Mouse (Mus musculus) liver, embryonic 14.5 days (tissue): ENCODE data around the gene Smurf2. TPM values are rescaled to one million over a fixed set of nuclear protein-coding genes. Genes with fewer than 3 reads are reported as not detected.

Source experiments
- ATAC-seq: fragments of 200-750 bp; cut with Nextera tagmentation; 2 replicates; pipeline ENCODE4 v1.8.0; 2017; ENCODE audit warnings: moderate number of reproducible peaks, mild to moderate bottlenecking, moderate library complexity; ENCODE audit not compliant: insufficient read depth
- DNase-seq, 3 experiments: peaks; one replicate each; pipeline ENCODE4 v3.0.0-alpha.2; 2012 to 2013; ENCODE audit warnings: low read depth in 3 of 3, low spot score in 3 of 3
- H3K27ac ChIP-seq: fragments of 300-500 bp; sonication (generic); 2 replicates; pipeline ENCODE4 v1.5.1; 2014; ENCODE audit warnings: moderate library complexity, mild to moderate bottlenecking, control low read depth, inconsistent platforms
- H3K27me3 ChIP-seq: fragments of 300-500 bp; sonication (generic); 2 replicates; pipeline ENCODE4 v1.6.1; 2014; ENCODE audit warnings: mild to moderate bottlenecking, low read length, moderate library complexity; ENCODE audit not compliant: control insufficient read depth, insufficient read depth
- H3K36me3 ChIP-seq: fragments of 300-500 bp; sonication (generic); replicated peaks from 2 replicates; pipeline ENCODE4 v1.6.1; 2014; ENCODE audit warnings: low read depth; ENCODE audit not compliant: control insufficient read depth, insufficient read depth
- H3K4me1 ChIP-seq, 2 experiments: fragments of 200-500 bp in 1 of 2; fragments of 300-500 bp in 1 of 2; sonication (generic) in 1 of 2; replicated peaks; 2 replicates each; pipeline ENCODE4 v1.6.1; 2012 to 2014; ENCODE audit warnings: antibody characterized with exemption in 1 of 2, inconsistent platforms in 1 of 2, low read length in 1 of 2; ENCODE audit not compliant: control insufficient read depth in 2 of 2, insufficient read depth in 2 of 2
- H3K4me2 ChIP-seq: fragments of 300-500 bp; sonication (generic); 2 replicates; pipeline ENCODE4 v1.6.1; 2014; ENCODE audit warnings: low read depth, mild to moderate bottlenecking, control low read depth, moderate library complexity
- H3K4me3 ChIP-seq, 2 experiments: fragments of 200-500 bp in 1 of 2; fragments of 300-500 bp in 1 of 2; sonication (generic) in 1 of 2; 2 replicates each; pipeline ENCODE4 v1.5.1; 2012 to 2014; ENCODE audit warnings: low read depth in 2 of 2, low read length in 2 of 2, mild to moderate bottlenecking in 2 of 2, control low read depth in 1 of 2, inconsistent platforms in 1 of 2, moderate library complexity in 1 of 2; ENCODE audit not compliant: insufficient read depth in 1 of 2
- H3K9ac ChIP-seq: fragments of 300-500 bp; sonication (generic); replicated peaks from 2 replicates; pipeline ENCODE4 v1.6.1; 2014; ENCODE audit warnings: mild to moderate bottlenecking, control low read depth, moderate library complexity
- H3K9me3 ChIP-seq: fragments of 300-500 bp; sonication (generic); 2 replicates; pipeline ENCODE4 v1.6.1; 2016; ENCODE audit warnings: low read length, mixed read lengths; ENCODE audit not compliant: control insufficient read depth
- CTCF ChIP-seq: IDR thresholded peaks from 2 replicates; pipeline ENCODE4 v1.5.1; 2016; ENCODE audit warnings: antibody characterized with exemption, low read depth, control low read depth
- EP300 ChIP-seq: IDR thresholded peaks from 2 replicates; pipeline ENCODE4 v1.6.1; 2016; ENCODE audit warnings: antibody characterized with exemption, low read depth
- WGBS: fragments of 180-500 bp; shearing (Covaris S2); extraction: QIAGEN DNeasy Blood & Tissue Kit; methylation state at CpG from one replicate; pipeline ENCODE4 v1.1.7; 2014; ENCODE audit not compliant: insufficient replicate concordance; 5-methylcytosine and 5-hydroxymethylcytosine counted together
- polyA plus RNA-seq, 2 experiments: library from polyadenylated mRNA; depleted of rRNA in 1 of 2; stranded (reverse) in 1 of 2; unstranded in 1 of 2; fragments of >200 nt; fragmentation: Nextera tagmentation in 1 of 2; extraction: Ambion mirVana in 1 of 2; gene quantifications; 2 replicates each; pipeline versions ENCODE4 v1.2.1 to v1.2.3; 2012 to 2014

The Smurf2 gene
- polyA plus RNA-seq, 2 experiments, result 3.2 to 3.8 TPM

DNA sequence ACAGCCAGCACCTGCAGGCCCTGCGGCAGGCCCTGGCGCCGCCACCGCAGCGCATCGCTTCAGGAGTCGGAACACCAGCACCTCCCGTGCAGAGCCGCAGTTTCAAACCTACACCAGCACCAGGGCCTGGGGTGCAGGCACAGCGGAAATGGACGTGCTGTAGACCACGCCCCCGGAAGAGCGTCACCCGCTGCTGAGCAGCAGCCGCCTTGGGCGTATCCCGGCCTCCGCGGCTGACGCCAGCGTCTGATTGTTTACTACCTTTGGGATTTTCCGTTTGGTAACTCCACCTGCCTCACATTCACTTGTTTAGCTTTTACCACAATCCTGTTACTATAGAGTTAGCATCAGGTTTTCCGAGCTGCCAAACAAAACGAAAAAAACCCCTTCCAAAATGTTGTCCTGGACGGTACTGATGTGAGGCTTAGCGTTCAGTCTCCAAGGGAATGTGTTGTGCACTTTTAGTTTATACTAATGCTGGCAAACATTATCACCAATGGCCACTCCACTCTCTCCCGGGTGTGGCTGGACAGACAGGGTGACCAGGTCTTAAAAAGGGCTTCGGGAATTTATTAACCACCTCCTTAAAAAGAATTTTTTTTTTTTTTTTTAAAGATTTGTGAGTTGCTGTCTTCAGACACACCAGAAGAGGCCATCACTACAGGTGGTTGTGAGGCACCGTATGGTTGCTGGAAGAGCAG is 141.0 kb downstream of the Smurf2 start, which contains the start of gene Polg2:
Gene Polg2 (minus strand): TSS at position 150 of the 701 bp plus-strand sequence.
- no peaks in the 10 kb centered on the region for H3K9me3 ChIP-seq
- no peaks in the 10 kb centered on the region for H3K27me3 ChIP-seq
- peak; percentile 99 for ATAC-seq
- peak within 1 kb of the TSS; percentile 85 for H3K4me2 ChIP-seq
- peak within 1 kb of the TSS; percentile 97 for H3K27ac ChIP-seq
- H3K4me3 ChIP-seq, result peak within 1 kb of the TSS; percentile 81 to 83
- DNase-seq, result peak; percentile 88 to 91 (median 88)
- TF ChIP-seq EP300 (no peak), CTCF (no peak)
- H3K36me3 ChIP-seq, result peaks cover 59% of the 10 kb centered on the region
- 1% methylated on average over 30 of the region's 30 CpGs for WGBS
- H3K9ac ChIP-seq, result peak within 1 kb of the TSS; percentile 91
- H3K4me1 ChIP-seq, result peaks cover 6 to 12% of the 10 kb centered on the region in 2 experiments

DNA sequence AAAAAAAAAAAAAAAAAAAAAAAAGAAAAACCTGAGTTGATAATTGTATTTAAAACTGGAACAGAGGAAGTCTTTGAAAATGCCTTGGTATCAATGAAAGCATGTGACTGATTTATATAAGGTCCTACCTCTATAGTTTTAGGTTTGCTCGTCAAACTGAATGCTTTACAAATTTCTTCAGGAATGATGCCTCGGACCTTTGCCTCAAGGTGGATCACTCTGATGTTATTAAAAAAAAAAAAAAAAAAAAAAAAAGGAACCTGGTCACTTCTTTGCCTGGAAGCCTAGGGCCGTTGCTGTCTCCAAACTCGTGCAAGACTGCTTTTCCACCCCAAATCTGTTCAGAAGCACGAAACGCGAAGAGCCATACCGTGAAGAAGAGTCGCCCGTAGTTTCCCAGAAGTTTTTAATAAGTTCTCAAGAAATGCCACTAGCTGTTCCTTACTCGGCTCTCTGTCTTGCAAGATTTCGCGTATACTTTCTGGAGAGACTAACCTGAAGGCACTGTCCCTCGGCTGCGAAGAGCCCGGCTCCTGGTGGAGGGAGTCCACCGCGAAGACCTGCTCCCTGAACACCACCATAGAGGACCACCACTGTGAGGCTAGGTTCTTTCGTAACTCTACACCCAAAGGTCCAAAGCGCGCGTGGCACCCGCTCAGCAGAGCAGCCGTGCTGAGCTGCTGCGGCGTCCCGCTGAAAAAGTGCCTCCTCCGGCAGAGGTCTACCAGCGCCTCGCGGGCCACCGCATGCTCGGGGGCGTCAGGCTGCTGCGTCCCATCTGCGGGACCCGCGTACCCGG is 141.7 kb downstream of the Smurf2 start:
- DNase-seq (no peak), ATAC-seq (peak; percentile 74)
- Histone ChIP-seq H3K27me3 (no peaks in the 10 kb centered on the region), H3K9ac (peak overlapping the region; percentile 91), H3K4me3 (peak overlapping the region; percentile 81 to 83), H3K4me2 (peak overlapping the region; percentile 85), H3K27ac (peak overlapping the region; percentile 97), H3K4me1 (peaks cover 6 to 12% of the 10 kb centered on the region in 2 experiments), H3K9me3 (no peaks in the 10 kb centered on the region), H3K36me3 (peaks cover 58% of the 10 kb centered on the region)
- under 1% methylated on average over 39 of the region's 39 CpGs for WGBS
- TF ChIP-seq EP300 (no peak; the same call in 1 of the 2 replicates), CTCF (no peak)

DNA sequence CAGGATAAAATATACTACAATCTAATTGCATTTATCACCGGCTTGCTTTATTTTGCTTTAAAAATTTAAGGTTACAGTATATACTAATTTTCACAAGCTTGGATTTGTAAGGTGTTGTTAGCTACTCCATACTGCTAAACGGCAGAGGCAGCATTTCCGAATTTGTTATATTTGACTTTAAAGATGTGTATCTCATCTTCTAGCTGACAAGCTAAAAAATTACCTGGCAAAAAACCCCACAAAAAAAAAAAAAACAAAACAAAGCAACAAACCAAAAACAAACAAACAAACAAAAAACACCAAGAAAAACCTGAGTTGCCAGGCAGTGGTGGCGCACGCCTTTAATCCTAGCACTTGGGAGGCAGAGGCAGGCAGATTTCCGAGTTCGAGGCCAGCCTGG is 142.4 kb downstream of the Smurf2 start:
- WGBS, result 68% methylated on average over 7 of the region's 7 CpGs
- Histone ChIP-seq H3K36me3 (peaks cover 57% of the 10 kb centered on the region), H3K9ac (no peak overlapping the region), H3K4me1 (peaks cover 6 to 12% of the 10 kb centered on the region in 2 experiments), H3K27me3 (no peaks in the 10 kb centered on the region), H3K9me3 (no peaks in the 10 kb centered on the region), H3K4me2 (peak overlapping the region; percentile 85), H3K4me3 (peak overlapping the region in 1 of 2 experiments; percentile 83; a peak in 2 of 4 replicates), H3K27ac (no peak overlapping the region)
- ATAC-seq (no peak), DNase-seq (no peak)
- TF ChIP-seq EP300, result no peak

DNA sequence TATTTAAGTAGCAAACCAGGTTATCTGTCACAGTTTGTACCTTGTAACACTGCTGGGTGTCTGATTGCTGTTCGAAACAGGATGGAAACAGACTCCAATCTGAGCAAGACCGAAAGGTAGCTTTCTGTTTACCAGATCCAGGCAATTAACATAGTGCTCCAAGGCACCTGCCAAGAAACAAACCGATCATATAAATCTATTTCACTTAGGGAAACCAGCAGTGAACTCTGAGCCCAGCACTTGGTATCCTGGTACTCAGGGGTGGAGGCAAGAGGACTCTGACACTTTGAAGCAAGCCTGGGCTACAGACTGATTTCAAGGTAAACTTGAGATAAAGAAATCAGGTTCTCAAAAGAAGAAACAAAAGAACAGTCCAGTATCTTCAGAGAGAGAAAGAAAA is 143.1 kb downstream of the Smurf2 start:
- Histone ChIP-seq H3K36me3 (peaks cover 56% of the 10 kb centered on the region), H3K9ac (no peak overlapping the region), H3K27ac (no peak overlapping the region), H3K9me3 (no peaks in the 10 kb centered on the region), H3K4me2 (peak overlapping the region; percentile 85), H3K27me3 (no peaks in the 10 kb centered on the region), H3K4me1 (peaks cover 6 to 12% of the 10 kb centered on the region in 2 experiments), H3K4me3 (no peak overlapping the region)
- no peak for DNase-seq
- no peak for ATAC-seq
- TF ChIP-seq CTCF, result no peak
- no peak for TF ChIP-seq EP300
- 75% methylated on average over 3 of the region's 3 CpGs for WGBS

DNA sequence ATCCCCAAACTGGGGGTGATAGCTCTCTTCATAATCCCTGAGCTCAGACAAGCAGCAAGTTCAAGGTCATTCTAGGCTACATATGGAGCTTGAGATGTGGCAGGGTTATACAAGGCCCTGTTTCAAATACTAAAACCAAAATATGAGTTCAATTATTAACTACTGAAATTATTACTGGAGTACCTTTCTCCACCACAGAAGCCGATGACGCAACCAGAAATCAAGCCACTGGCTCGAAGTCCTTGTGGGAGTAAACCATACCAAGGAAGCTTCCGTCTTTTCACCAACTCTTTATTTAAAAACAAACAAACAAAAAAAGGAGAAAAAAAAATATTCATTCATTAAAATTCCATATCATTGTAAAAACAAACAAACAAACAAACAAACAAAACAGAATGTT is 143.6 kb downstream of the Smurf2 start:
- WGBS, result 75% methylated on average over 4 of the region's 4 CpGs
- Histone ChIP-seq H3K27ac (no peak overlapping the region), H3K27me3 (no peaks in the 10 kb centered on the region), H3K4me3 (no peak overlapping the region), H3K9ac (no peak overlapping the region), H3K4me1 (peaks cover 6 to 12% of the 10 kb centered on the region in 2 experiments), H3K36me3 (peaks cover 56% of the 10 kb centered on the region), H3K4me2 (no peak overlapping the region), H3K9me3 (no peaks in the 10 kb centered on the region)
- ATAC-seq (no peak), DNase-seq (no peak)
- TF ChIP-seq CTCF, result no peak
- TF ChIP-seq EP300, result no peak
